Mouse (Mus musculus): ENCODE data around the gene Gm44596. TPM values are rescaled to one million over a fixed set of nuclear protein-coding genes. Genes with fewer than 3 reads are reported as not detected.

The Gm44596 gene
- total and polyA plus RNA-seq, 3 experiments, result not detected

- Histone ChIP-seq H3K27me3 (ENCODE audit: control insufficient read depth in 1 of 2, insufficient read depth in 2 of 2, low read length in 2 of 2) (no peaks in the 10 kb centered on the region), H3K9me3 (replicated peaks; ENCODE audit: insufficient read depth, low read length) (no peaks in the 10 kb centered on the region), H3K4me1 (ENCODE audit: control insufficient read depth in 1 of 2, insufficient read depth in 2 of 2, low read length in 2 of 2) (peaks cover 0 to 5% of the 10 kb centered on the region in 2 experiments; a peak in 2 of 4 replicates), H3K36me3 (ENCODE audit: control insufficient read depth in 1 of 2, insufficient read depth in 2 of 2, low read length in 2 of 2) (peaks cover 0 to 8% of the 10 kb centered on the region in 2 experiments; a peak in 3 of 4 replicates), H3K4me3 (ENCODE audit: control insufficient read depth in 1 of 2, insufficient read depth in 1 of 2, low read depth in 2 of 2, low read length in 2 of 2) (peak overlapping the region; percentile 68 to 88), H3K79me2 (ENCODE audit: control insufficient read depth, insufficient read depth, low read length, poor library complexity) (peaks cover 10% of the 10 kb centered on the region), H3K27ac (ENCODE audit: control insufficient read depth, low read depth, low read length) (no peak overlapping the region), H3K9ac (ENCODE audit: control insufficient read depth, low read depth, low read length, poor library complexity, severe bottlenecking) (peak overlapping the region; percentile 79)
- no peak for DNase-seq (ENCODE audit: low read depth, low spot score)
- TF ChIP-seq GATA1 (IDR thresholded peaks at IDR 0.05; ENCODE audit: low read depth, low read length), result no peak
- TF ChIP-seq BHLHE40 (IDR thresholded peaks at IDR 0.05; ENCODE audit: borderline replicate concordance, low read depth, low read length), result no peak
- no peak for TF ChIP-seq HCFC1 (IDR thresholded peaks at IDR 0.05; ENCODE audit: low read depth, low read length)
- no peak for TF ChIP-seq CHD2 (IDR thresholded peaks at IDR 0.05; ENCODE audit: low read length)
- TF ChIP-seq MAFK (IDR thresholded peaks at IDR 0.05; ENCODE audit: borderline replicate concordance, low read depth, low read length), result no peak
- no peak for TF ChIP-seq EP300 (IDR thresholded peaks at IDR 0.05; ENCODE audit: low read depth in 1 of 2, low read length in 2 of 2)
- no peak for TF ChIP-seq POLR2A (IDR thresholded peaks at IDR 0.05; ENCODE audit: control insufficient read depth in 1 of 2, insufficient read depth in 1 of 2, low read depth in 1 of 2, low read length in 2 of 2, poor library complexity in 1 of 2)
- no peak for TF ChIP-seq TAL1 (IDR thresholded peaks at IDR 0.05; ENCODE audit: low read length)
- no peak for TF ChIP-seq JUND (IDR thresholded peaks at IDR 0.05; ENCODE audit: low read depth, low read length)
- no peak for TF ChIP-seq POLR2AphosphoS5 (IDR thresholded peaks at IDR 0.05; ENCODE audit: borderline replicate concordance, low read depth, low read length)
- TF ChIP-seq TBP (IDR thresholded peaks at IDR 0.05; ENCODE audit: low read depth, low read length), result no peak
- TF ChIP-seq MEF2A (IDR thresholded peaks at IDR 0.05; ENCODE audit: extremely low read depth, insufficient replicate concordance, low read depth, low read length, poor library complexity, severe bottlenecking), result no peak
- TF ChIP-seq MAX (IDR thresholded peaks at IDR 0.05; ENCODE audit: low read length), result no peak
Observed at GRCm38 (mm10) chr6:128355201-128355681, 20.1 kb upstream of the Gm44596 start.

GRCm38 (mm10) chr6:128355726-128356416 is 19.4 kb upstream of the Gm44596 start, which contains the start of gene Tulp3:
Gene Tulp3, minus strand, starts transcription at chr6:128355851.
- Histone ChIP-seq H3K27me3 (ENCODE audit: control insufficient read depth in 1 of 2, insufficient read depth in 2 of 2, low read length in 2 of 2) (no peaks in the 10 kb centered on the region), H3K4me3 (ENCODE audit: control insufficient read depth in 1 of 2, insufficient read depth in 1 of 2, low read depth in 2 of 2, low read length in 2 of 2) (peak within 1 kb of the TSS; percentile 68 to 88), H3K79me2 (ENCODE audit: control insufficient read depth, insufficient read depth, low read length, poor library complexity) (peaks cover 14% of the 10 kb centered on the region), H3K9ac (ENCODE audit: control insufficient read depth, low read depth, low read length, poor library complexity, severe bottlenecking) (peak within 1 kb of the TSS; percentile 79), H3K27ac (ENCODE audit: control insufficient read depth, low read depth, low read length) (no peak within 1 kb of the TSS), H3K9me3 (replicated peaks; ENCODE audit: insufficient read depth, low read length) (no peaks in the 10 kb centered on the region), H3K4me1 (ENCODE audit: control insufficient read depth in 1 of 2, insufficient read depth in 2 of 2, low read length in 2 of 2) (peaks cover 0 to 5% of the 10 kb centered on the region in 2 experiments; a peak in 2 of 4 replicates), H3K36me3 (ENCODE audit: control insufficient read depth in 1 of 2, insufficient read depth in 2 of 2, low read length in 2 of 2) (peaks cover 0 to 12% of the 10 kb centered on the region in 2 experiments; a peak in 3 of 4 replicates)
- peak; percentile 96 for DNase-seq (ENCODE audit: low read depth, low spot score)
- TF ChIP-seq POLR2AphosphoS2 (IDR thresholded peaks at IDR 0.05; ENCODE audit: low read length), result peak; percentile 85
- 0 out of 2 replicates have a peak, but pooled peaks have one; percentile 38 for TF ChIP-seq TBP (IDR thresholded peaks at IDR 0.05; ENCODE audit: low read depth, low read length)
- TF ChIP-seq RCOR1 (IDR thresholded peaks at IDR 0.05; ENCODE audit: low read depth, low read length), result no peak
- peak; percentile 50; the same call in 1 of the 2 replicates for TF ChIP-seq CHD2 (IDR thresholded peaks at IDR 0.05; ENCODE audit: low read length)
- peak; percentile 26; the same call in 1 of the 2 replicates for TF ChIP-seq TCF12 (IDR thresholded peaks at IDR 0.05; ENCODE audit: low read depth, low read length)
- peak; percentile 30; the same call in 1 of the 2 replicates for TF ChIP-seq USF1 (IDR thresholded peaks at IDR 0.05; ENCODE audit: low read depth, low read length)
- 0 out of 2 replicates have a peak, but pooled peaks have one; percentile 24 for TF ChIP-seq ELF1 (IDR thresholded peaks at IDR 0.05; ENCODE audit: low read depth, low read length)
- no peak for TF ChIP-seq E2F4 (IDR thresholded peaks at IDR 0.05; ENCODE audit: borderline replicate concordance, low read depth, low read length)
- TF ChIP-seq NRF1 (IDR thresholded peaks at IDR 0.05; ENCODE audit: insufficient read depth, low read depth, low read length, poor library complexity, severe bottlenecking), result peak; percentile 79
- TF ChIP-seq MYB (IDR thresholded peaks at IDR 0.05; ENCODE audit: low read depth, low read length), result no peak
- TF ChIP-seq ZC3H11A (IDR thresholded peaks at IDR 0.05; ENCODE audit: low read depth, low read length), result no peak
- peak; percentile 80 for TF ChIP-seq HCFC1 (IDR thresholded peaks at IDR 0.05; ENCODE audit: low read depth, low read length)
- TF ChIP-seq UBTF (IDR thresholded peaks at IDR 0.05; ENCODE audit: borderline replicate concordance, insufficient read depth, low read depth, low read length), result no peak
- peak; percentile 72; the same call in 1 of the 2 replicates for TF ChIP-seq MXI1 (IDR thresholded peaks at IDR 0.05; ENCODE audit: low read depth, low read length)
- peak; percentile 45; the same call in 1 of the 2 replicates for TF ChIP-seq MAZ (IDR thresholded peaks at IDR 0.05; ENCODE audit: low read depth, low read length)
- TF ChIP-seq ZMIZ1 (IDR thresholded peaks at IDR 0.05; ENCODE audit: low read depth, low read length), result no peak; the same call in 1 of the 2 replicates
- TF ChIP-seq SIN3A (IDR thresholded peaks at IDR 0.05; ENCODE audit: low read length), result peak; percentile 56; the same call in 1 of the 2 replicates
- TF ChIP-seq RAD21 (IDR thresholded peaks at IDR 0.05; ENCODE audit: low read depth, low read length), result no peak
- 0 out of 2 replicates have a peak, but pooled peaks have one; percentile 20 for TF ChIP-seq ETS1 (IDR thresholded peaks at IDR 0.05; ENCODE audit: low read depth, low read length)
